Mouse (Mus musculus): Measurements from ENCODE around the gene Txndc11. TPM values are rescaled to one million over a fixed set of nuclear protein-coding genes. Genes with fewer than 3 reads are reported as not detected.

The Txndc11 gene
- polyA plus RNA-seq (2014; fragmentation: Illumina TruSeq; extraction: RNeasy Lipid Tissue Mini Kit (QIAGEN cat#74804); ENCODE audit: low read depth, low replicate concordance), result 28.1 TPM

DNA sequence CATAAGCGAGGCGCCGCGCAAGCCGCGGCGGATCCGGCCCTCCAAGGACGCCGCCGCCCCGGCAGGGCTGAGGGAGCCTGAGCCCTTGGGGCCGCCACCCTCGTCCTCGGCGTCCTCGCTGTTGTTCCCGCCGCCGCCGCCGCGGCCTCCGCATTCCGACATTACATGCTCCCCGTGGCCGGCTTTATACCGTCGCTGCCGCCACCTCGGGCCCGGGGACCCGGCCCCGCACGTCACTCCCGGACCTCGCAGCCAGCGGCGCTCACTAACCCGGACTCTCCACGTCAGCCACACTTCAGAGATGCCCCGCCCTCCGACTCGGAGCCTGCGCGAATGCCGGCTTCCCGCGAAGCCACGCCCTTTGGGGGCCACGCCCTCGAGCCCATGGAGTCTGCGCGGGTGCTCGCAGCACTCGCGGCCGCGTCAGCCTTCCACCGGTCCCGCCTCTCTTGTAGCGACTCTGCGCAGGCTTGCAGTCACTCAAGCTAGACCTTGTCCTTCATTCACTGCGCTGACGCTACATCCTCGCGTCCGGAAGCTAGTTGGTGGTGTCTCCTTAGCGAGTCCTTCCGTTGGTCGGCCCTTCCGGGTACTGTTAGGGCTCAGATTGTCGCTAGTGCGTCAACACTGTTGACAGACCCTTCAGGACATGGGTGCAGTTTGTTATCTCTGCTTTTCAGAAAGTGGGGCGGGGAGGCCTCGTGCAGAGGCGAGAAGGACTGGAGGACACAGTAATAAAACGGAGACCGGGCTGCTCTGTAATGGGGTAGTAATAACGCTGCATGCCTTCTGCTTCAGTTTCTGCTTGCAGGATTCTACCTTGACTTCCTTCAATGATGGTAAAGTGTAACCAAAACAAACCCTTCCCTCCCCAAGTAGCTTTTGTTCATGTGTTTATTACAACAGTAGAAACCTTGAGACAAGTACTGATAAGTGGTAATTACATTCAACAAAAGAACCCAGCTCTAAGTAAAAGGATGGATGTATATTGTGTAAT is at the start of gene Txndc11:
Gene Txndc11, minus strand, starts transcription at position 303 of the 997 bp plus-strand sequence.

DNA sequence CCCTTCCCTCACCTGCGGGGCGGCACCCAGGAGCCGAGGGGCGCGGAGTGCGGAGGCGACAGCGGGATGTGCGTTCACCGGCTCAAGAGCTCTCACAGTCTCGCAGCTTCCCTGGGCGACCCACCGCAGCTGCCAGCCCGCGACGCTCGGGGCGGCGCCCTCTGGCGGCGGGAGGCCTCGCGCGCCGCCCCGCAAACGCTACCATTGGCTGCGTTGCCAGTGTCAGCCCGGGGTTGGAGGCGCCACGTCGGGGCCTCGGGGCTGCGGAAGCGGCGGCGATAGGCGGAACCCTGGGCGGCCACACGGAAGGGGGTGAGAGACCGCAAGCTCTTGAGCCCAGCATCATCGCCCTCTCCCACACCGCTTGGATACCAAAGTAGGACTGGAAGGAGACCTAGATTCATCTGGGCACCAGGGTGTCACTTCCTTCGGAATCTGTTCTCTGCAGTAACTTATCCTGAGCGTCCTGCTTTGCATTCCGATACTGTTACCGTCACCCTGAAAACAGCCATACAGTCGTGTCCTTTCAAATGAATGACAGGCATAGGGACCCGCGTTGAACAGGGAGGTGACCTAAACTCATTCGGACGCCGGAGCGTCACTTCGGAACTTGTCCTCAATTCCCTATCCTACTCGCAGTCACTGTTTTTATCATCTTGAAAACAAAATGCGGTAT is 41.9 kb upstream of the Txndc11 start, which contains the start of gene Zc3h7a:
Gene Zc3h7a, minus strand, starts transcription at position 186 of the 676 bp plus-strand sequence.

DNA sequence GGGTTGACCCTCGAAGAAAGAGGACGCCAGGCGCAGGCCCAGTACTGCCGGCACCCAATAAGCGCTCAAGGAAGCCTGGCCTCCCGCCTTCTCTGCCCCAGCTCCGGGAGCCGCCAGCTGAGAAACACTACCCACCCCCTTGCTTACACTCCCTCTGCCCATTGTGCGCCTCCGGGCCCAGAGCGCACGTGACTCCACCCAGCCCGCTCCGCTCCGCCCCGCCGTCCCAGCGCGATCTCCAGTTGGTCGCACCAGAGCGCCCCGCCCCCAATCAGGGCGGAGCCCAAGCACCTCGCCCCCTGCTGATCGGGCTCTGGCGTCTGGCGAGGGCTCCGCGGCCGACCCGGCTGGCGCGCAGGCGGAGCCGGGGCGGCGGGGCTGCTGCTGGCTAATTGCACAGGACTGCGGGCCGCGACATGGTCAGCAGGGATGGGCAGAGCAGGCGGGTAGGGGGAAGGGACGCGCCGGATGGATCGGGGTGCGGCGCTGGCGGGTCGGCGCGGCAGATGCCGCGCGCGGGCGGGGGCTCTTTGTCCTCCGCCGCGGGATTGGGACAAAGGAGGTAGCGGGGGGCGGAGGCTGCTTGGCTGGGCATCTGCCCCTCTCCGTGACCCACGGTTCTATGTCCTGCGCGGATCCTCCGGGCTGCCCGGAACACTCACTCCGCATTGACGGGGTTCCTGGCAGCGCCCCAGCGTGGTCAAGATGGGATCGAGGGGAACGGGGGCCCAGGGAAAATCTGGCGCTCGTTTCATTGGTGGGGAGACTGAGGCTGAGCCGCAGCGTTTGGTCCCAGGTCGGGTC is 68.2 kb downstream of the Txndc11 start, which contains the start of gene Litaf:
Gene Litaf, minus strand, starts transcription at position 129 of the 804 bp plus-strand sequence.

DNA sequence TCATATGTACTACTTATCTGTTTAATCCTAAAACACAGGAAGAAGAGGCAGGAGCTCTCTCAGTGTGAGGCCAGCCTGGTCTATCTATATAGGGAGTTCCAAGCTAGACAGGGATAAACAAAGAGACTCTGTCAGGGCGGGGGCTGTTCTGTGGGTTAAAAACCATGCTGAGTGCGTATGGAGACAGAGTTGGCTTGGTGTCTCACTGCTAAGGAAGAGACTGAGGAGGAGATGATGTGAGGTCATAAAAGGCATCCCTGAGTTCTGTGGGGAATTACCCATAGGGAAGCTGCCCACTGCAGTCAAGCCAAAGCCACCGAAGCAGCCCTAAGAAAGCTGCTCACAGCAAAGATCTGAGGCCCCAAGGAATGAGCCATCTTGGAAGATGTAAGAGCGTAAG is 73.8 kb downstream of the Txndc11 start, which contains the start of gene Snn:
Gene Snn, plus strand, starts transcription at position 301 of the 400 bp plus-strand sequence.

Other genes starting within 250 kb of the Txndc11 start
- gene Snn, start 73.7 kb downstream of the Txndc11 start, polyA plus RNA-seq (2014; fragmentation: Illumina TruSeq; extraction: RNeasy Lipid Tissue Mini Kit (QIAGEN cat#74804); ENCODE audit: low read depth, low replicate concordance), result 7.1 TPM
- gene Litaf, start 68.5 kb downstream of the Txndc11 start, polyA plus RNA-seq (2014; fragmentation: Illumina TruSeq; extraction: RNeasy Lipid Tissue Mini Kit (QIAGEN cat#74804); ENCODE audit: low read depth, low replicate concordance), result 104 TPM
- 747 TPM for gene Zc3h7a, start 41.7 kb upstream of the Txndc11 start, polyA plus RNA-seq (2014; fragmentation: Illumina TruSeq; extraction: RNeasy Lipid Tissue Mini Kit (QIAGEN cat#74804); ENCODE audit: low read depth, low replicate concordance)
- 179 TPM for gene Rsl1d1, start 68.7 kb upstream of the Txndc11 start, polyA plus RNA-seq (2014; fragmentation: Illumina TruSeq; extraction: RNeasy Lipid Tissue Mini Kit (QIAGEN cat#74804); ENCODE audit: low read depth, low replicate concordance)
- 312 TPM for gene Gspt1, start 119.7 kb upstream of the Txndc11 start, polyA plus RNA-seq (2014; fragmentation: Illumina TruSeq; extraction: RNeasy Lipid Tissue Mini Kit (QIAGEN cat#74804); ENCODE audit: low read depth, low replicate concordance)
- 1.2 TPM for gene Tnfrsf17, start 179.2 kb upstream of the Txndc11 start, polyA plus RNA-seq (2014; fragmentation: Illumina TruSeq; extraction: RNeasy Lipid Tissue Mini Kit (QIAGEN cat#74804); ENCODE audit: low read depth, low replicate concordance)
- 1.6 TPM for gene Snx29, start 188.3 kb upstream of the Txndc11 start, polyA plus RNA-seq (2014; fragmentation: Illumina TruSeq; extraction: RNeasy Lipid Tissue Mini Kit (QIAGEN cat#74804); ENCODE audit: low read depth, low replicate concordance)

Measured in sigmoid colon, adult 10 weeks (tissue).